Mouse (Mus musculus) C2C12 (cell line): ENCODE measurements around the gene Slc6a1. TPM values are rescaled to one million over a fixed set of nuclear protein-coding genes. Genes with fewer than 3 reads are reported as not detected.

ENCODE experiments used
- H3K27me3 ChIP-seq: one replicate; pipeline ENCODE4 v1.6.1; 2011; ENCODE audit not compliant: control insufficient read depth, insufficient read depth, insufficient read length
- H3K36me3 ChIP-seq: one replicate; pipeline ENCODE4 v1.6.1; 2011; ENCODE audit not compliant: control insufficient read depth, insufficient read depth
- H3K4me3 ChIP-seq: one replicate; pipeline ENCODE4 v1.5.1; 2011; ENCODE audit warnings: mild to moderate bottlenecking, control low read depth; ENCODE audit not compliant: poor library complexity, insufficient read depth, severe bottlenecking
- H3K79me2 ChIP-seq: one replicate; pipeline ENCODE4 v1.6.1; 2011; ENCODE audit not compliant: control insufficient read depth, insufficient read depth
- H3K79me3 ChIP-seq: one replicate; pipeline ENCODE4 v1.6.1; 2011; ENCODE audit warnings: low read depth, control low read depth
- H3ac ChIP-seq: one replicate; pipeline ENCODE3; 2011; ENCODE audit warnings: low read depth; ENCODE audit not compliant: control insufficient read depth, insufficient read length
- CEBPB ChIP-seq: IDR thresholded peaks from one replicate; pipeline ENCODE4 v1.6.1; 2011; ENCODE audit warnings: low read depth, mild to moderate bottlenecking, control low read depth, moderate library complexity
- CTCF ChIP-seq: IDR thresholded peaks from one replicate; pipeline ENCODE4 v1.5.1; 2011; ENCODE audit not compliant: control insufficient read depth, insufficient read depth, insufficient read length
- FOSL1 ChIP-seq: IDR thresholded peaks from one replicate; pipeline ENCODE4 v1.8.0; 2011; ENCODE audit warnings: mild to moderate bottlenecking, low read length; ENCODE audit not compliant: poor library complexity, insufficient read depth, severe bottlenecking
- MAX ChIP-seq: IDR thresholded peaks from one replicate; pipeline ENCODE4 v1.6.1; 2011; ENCODE audit warnings: mild to moderate bottlenecking, control low read depth
- MYOD1 ChIP-seq: IDR thresholded peaks from one replicate; pipeline ENCODE4 v1.6.1; 2011; ENCODE audit warnings: low read depth; ENCODE audit not compliant: control insufficient read depth, insufficient read length
- MYOG ChIP-seq: IDR thresholded peaks from one replicate; pipeline ENCODE4 v1.6.1; 2011; ENCODE audit not compliant: control insufficient read depth, insufficient read length; ENCODE audit errors: extremely low read depth
- USF1 ChIP-seq: IDR thresholded peaks from one replicate; pipeline ENCODE4 v1.6.1; 2011; ENCODE audit warnings: low read depth, mild to moderate bottlenecking, control low read depth, moderate library complexity
- polyA plus RNA-seq: library from polyadenylated mRNA; unstranded; fragments of >200 nt; fragmentation: generic; extraction: Trizol; gene quantifications from one replicate; pipeline ENCODE4 v1.2.1, GENCODE M21; 2012; ENCODE audit warnings: missing spikeins

The Slc6a1 gene
- polyA plus RNA-seq, 1 experiment: not detected

DNA sequence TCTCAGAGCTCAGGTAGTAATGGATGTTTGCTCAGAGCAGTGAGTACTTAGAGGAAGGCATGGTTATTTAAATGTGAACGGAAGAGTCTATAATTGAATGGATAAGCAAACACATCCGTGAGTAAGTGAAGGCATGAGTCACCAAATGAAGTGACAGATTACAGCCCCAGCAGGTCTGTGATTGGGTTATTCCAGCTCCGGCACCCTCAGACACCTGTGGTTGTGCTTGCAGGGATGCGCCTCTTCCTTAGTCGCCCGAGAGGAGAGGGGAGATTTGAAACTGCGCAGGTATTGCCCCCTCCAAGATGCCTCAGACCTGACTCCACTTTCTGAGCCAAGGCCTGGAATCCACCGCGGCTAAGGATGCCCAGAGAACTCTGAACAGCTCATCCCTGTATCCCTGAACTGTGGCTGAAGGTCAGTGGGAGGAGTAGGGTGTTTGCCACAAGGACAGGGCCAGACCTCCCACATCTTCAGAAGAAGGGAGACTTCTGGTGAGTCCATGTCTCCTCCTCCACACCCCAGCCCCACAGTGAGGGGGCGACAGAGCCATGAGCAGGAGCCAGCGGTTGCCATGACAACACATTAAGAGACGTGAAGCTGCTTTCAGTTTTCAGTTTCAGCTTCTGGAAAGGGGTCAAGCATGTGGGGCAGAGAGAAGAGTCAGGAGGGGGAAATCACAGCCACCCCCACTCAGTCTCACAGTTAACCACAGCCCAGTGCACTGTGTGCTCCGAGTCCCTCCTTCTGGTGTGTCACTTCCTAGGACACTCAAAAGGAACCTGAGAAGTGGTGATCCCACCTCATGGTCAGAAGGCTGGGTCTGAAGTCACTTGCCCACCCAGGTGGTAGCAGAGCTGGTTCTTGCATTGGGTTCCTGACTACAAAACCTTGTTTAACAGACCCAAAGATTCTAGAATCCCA, 65.7 kb downstream of the Slc6a1 start:
- H3K4me3 ChIP-seq: no peak overlapping the region
- no peak overlapping the region for H3ac ChIP-seq
- H3K27me3 ChIP-seq: no peaks in the 10 kb centered on the region
- TF ChIP-seq USF1 (no peak), CEBPB (no peak), MYOG (no peak), FOSL1 (no peak), MAX (no peak), CTCF (no peak), MYOD1 (no peak)
- H3K36me3 ChIP-seq: no peaks in the 10 kb centered on the region
- no peaks in the 10 kb centered on the region for H3K79me2 ChIP-seq
- no peaks in the 10 kb centered on the region for H3K79me3 ChIP-seq

- Histone ChIP-seq H3K27me3 (no peaks in the 10 kb centered on the region), H3K4me3 (no peak overlapping the region), H3K36me3 (no peaks in the 10 kb centered on the region), H3ac (no peak overlapping the region), H3K79me3 (no peaks in the 10 kb centered on the region), H3K79me2 (no peaks in the 10 kb centered on the region)
- TF ChIP-seq CTCF (no peak), USF1 (no peak), MYOG (no peak), CEBPB (no peak), MYOD1 (peak; percentile 29), FOSL1 (no peak), MAX (no peak)
Measured at GRCm38 (mm10) chr6:114354635-114355034, 72.2 kb downstream of the Slc6a1 start.

DNA sequence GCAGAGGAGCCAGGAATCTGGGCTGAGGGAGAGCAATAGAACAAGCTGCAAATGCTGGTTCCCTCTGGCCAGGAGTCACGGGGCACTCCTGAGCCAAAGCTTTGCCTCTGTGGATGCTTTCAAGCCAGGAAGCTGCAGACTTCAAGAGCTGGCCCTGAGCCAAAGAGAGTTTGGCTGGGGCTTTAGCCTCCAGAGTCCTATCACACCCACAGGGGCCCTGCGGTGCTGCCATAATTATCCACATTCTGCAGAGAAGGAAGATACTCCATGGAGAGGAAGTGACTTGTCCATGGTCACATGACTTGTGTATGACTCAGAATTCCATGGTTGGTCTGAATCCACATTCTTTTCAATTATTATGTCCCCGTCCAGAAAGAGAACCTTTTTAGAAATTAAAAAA, 75.7 kb downstream of the Slc6a1 start:
- TF ChIP-seq CEBPB (no peak), USF1 (peak; percentile 94), FOSL1 (peak; percentile 48), MYOD1 (no peak), CTCF (no peak), MAX (no peak)
- Histone ChIP-seq H3ac (no peak overlapping the region), H3K36me3 (no peaks in the 10 kb centered on the region), H3K4me3 (no peak overlapping the region), H3K79me2 (no peaks in the 10 kb centered on the region), H3K79me3 (no peaks in the 10 kb centered on the region), H3K27me3 (no peaks in the 10 kb centered on the region)

- Histone ChIP-seq H3K4me3 (no peak overlapping the region), H3K27me3 (no peaks in the 10 kb centered on the region), H3ac (no peak overlapping the region), H3K36me3 (no peaks in the 10 kb centered on the region), H3K79me2 (no peaks in the 10 kb centered on the region), H3K79me3 (no peaks in the 10 kb centered on the region)
- TF ChIP-seq MYOG: no peak
- no peak for TF ChIP-seq MYOD1
- TF ChIP-seq CEBPB: no peak
- no peak for TF ChIP-seq FOSL1
- TF ChIP-seq USF1: no peak
- no peak for TF ChIP-seq CTCF
- no peak for TF ChIP-seq MAX
Measured at GRCm38 (mm10) chr6:114362355-114362754, 79.9 kb downstream of the Slc6a1 start.

GRCm38 (mm10) chr6:114363740-114364139, 81.3 kb downstream of the Slc6a1 start:
- Histone ChIP-seq H3K79me2 (no peaks in the 10 kb centered on the region), H3K4me3 (no peak overlapping the region), H3ac (no peak overlapping the region), H3K36me3 (no peaks in the 10 kb centered on the region), H3K79me3 (no peaks in the 10 kb centered on the region), H3K27me3 (no peaks in the 10 kb centered on the region)
- TF ChIP-seq MYOG (no peak), CEBPB (no peak), CTCF (no peak), FOSL1 (no peak), MAX (no peak), USF1 (no peak)

GRCm38 (mm10) chr6:114364734-114365133, 82.3 kb downstream of the Slc6a1 start:
- no peaks in the 10 kb centered on the region for H3K79me2 ChIP-seq
- no peaks in the 10 kb centered on the region for H3K27me3 ChIP-seq
- no peaks in the 10 kb centered on the region for H3K79me3 ChIP-seq
- no peaks in the 10 kb centered on the region for H3K36me3 ChIP-seq
- TF ChIP-seq MYOG (no peak), MAX (no peak), FOSL1 (no peak), MYOD1 (no peak), CTCF (no peak), USF1 (no peak), CEBPB (no peak)
- no peak overlapping the region for H3ac ChIP-seq
- no peak overlapping the region for H3K4me3 ChIP-seq
